Mouse (Mus musculus) lung, adult 2 months (tissue): ENCODE measurements at regions not wholly inside any gene's neighbourhood (a gene's known extent, or its start where the extent isn't known, plus 50 kb on each side); places are given as distances from the start of the nearest gene placed in this dataset.

Experiments
- CTCF ChIP-seq: fragments of 200-500 bp; IDR thresholded peaks from 2 replicates; pipeline ENCODE4 v1.5.1; 2011; ENCODE audit warnings: mild to moderate bottlenecking, low read length, control low read depth; ENCODE audit not compliant: insufficient read depth
- POLR2A ChIP-seq: fragments of 200-500 bp; IDR thresholded peaks from 2 replicates; pipeline ENCODE4 v1.6.1; 2011; ENCODE audit warnings: low read depth, mild to moderate bottlenecking, control low read depth, low read length, borderline replicate concordance; ENCODE audit errors: extremely low read depth

DNA sequence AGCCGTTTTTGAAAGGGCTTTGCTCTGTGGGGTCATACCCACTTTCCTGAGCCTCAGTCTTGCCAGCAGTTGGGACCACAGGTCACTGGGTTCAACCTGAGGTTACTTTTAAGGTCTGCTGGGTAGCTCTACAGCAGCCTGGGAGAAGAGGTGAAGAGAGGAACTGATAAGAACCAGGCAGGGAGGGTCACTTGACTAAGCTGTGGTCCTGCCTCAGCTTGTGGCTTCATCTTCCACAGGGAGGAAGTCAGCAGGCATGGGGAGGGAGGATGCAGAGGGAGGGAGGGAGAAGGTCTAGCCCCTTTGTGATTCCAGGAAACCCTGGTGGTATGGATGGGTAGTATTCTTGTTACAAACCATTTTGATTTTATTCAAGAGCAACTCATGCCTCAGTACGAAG is 59.9 kb upstream of the Lrpap1 start:
- TF ChIP-seq CTCF = no peak
- no peak for TF ChIP-seq POLR2A
